Mouse (Mus musculus): Measurements from ENCODE around the gene Vasp.

Vasp gene

GRCm38 (mm10) chr7:19211041-19211675 lies 60.5 kb downstream of the Vasp start:
- DNase-seq (ENCODE audit: low read depth, low spot score), result no peak

GRCm38 (mm10) chr7:19210010-19210409 lies 61.6 kb downstream of the Vasp start:
- peak; percentile 37 for DNase-seq (ENCODE audit: low read depth, low spot score)

- DNase-seq (ENCODE audit: low read depth, low spot score), result no peak
Observed at GRCm38 (mm10) chr7:19209494-19209893, 62.1 kb downstream of the Vasp start.

- DNase-seq (ENCODE audit: low read depth, low spot score), result peak; percentile 19
Observed at GRCm38 (mm10) chr7:19208944-19209472, 62.6 kb downstream of the Vasp start.

GRCm38 (mm10) chr7:19208201-19208910 lies 63.3 kb downstream of the Vasp start:
- DNase-seq (ENCODE audit: low read depth, low spot score), result no peak

Measured in A20 (cell line).